Mouse (Mus musculus) ovary, adult 18-20 months (tissue): ENCODE results near the gene Fam160a1.

Source experiments
- DNase-seq: peaks from one replicate; pipeline ENCODE4 v3.0.0; 2022; ENCODE audit warnings: low spot score, mixed read lengths

The Fam160a1 gene

GRCm38 (mm10) chr3:85817191-85817590 is at the start of gene Fam160a1:
Gene Fam160a1, minus strand, starts transcription at chr3:85817291.
- no peak for DNase-seq

DNA sequence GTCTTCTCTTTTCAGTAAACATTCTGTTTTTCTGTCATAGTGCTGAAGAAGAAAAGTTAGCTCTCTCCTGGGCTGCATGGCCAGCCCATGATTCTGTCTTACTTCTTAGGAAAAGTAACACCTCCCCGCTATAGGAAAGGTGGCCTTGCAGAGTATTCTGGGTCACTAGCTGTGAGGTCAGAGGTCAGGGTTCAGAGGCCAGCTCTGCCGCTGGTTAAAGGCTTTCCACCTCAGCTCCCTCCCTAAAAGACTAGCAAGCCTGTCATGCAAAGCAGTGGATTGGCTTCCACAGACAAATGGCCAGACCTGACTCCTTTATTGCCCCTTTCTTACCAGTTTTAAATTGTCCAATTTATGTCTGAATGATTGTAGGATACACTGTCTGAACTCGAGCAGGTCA is 46.9 kb upstream of the Fam160a1 start:
- DNase-seq, result no peak

GRCm38 (mm10) chr3:85862886-85863285 is 45.8 kb upstream of the Fam160a1 start:
- no peak for DNase-seq

- no peak for DNase-seq
Observed at GRCm38 (mm10) chr3:85860996-85861395, 43.9 kb upstream of the Fam160a1 start.

GRCm38 (mm10) chr3:85859311-85859710 is 42.2 kb upstream of the Fam160a1 start:
- no peak for DNase-seq

- no peak for DNase-seq
Observed at GRCm38 (mm10) chr3:85858140-85859135, 41.3 kb upstream of the Fam160a1 start.

- no peak for DNase-seq
Observed at GRCm38 (mm10) chr3:85857083-85857482, 40.0 kb upstream of the Fam160a1 start.

GRCm38 (mm10) chr3:85855947-85856346 is 38.9 kb upstream of the Fam160a1 start:
- DNase-seq, result no peak

GRCm38 (mm10) chr3:85855043-85855442 is 38.0 kb upstream of the Fam160a1 start:
- DNase-seq, result no peak

DNA sequence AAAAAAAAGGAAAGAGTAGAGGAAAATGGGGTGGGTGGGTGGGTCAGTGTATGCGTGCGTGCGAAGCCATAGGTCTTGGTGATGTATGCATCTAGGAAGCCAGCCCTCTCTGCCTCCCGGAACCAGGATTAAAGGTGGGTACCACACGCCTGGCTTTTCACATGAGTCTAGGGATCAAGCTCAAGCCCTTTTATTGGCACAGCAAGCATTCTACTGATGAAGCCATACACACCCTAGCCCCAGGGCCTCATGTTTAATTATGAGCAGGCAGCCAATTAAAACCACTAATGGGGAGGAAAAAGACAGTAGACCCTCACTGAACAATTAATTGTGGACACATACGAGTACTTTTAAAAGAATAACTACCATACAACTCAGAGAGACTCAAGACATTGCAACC is 37.1 kb upstream of the Fam160a1 start:
- no peak for DNase-seq

DNA sequence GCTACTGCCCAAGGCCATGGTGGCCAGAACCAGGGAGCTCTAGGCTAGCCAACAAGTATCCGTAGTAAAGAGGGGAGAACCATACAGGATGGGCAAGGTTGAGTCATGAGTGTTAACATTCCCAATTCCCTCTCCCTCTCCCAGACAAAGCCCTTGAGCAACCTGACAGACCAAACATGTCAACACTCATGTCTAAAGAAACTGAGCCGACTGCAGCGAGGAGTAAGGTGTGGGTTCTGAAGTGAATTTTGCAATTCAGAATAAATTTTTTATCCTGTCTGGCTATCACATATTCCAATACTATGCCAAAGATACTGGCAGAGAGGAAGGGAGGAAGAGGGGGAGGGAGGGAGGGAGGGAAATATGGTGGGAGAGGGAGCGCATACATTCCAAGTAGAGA is 36.6 kb upstream of the Fam160a1 start:
- DNase-seq, result no peak

DNA sequence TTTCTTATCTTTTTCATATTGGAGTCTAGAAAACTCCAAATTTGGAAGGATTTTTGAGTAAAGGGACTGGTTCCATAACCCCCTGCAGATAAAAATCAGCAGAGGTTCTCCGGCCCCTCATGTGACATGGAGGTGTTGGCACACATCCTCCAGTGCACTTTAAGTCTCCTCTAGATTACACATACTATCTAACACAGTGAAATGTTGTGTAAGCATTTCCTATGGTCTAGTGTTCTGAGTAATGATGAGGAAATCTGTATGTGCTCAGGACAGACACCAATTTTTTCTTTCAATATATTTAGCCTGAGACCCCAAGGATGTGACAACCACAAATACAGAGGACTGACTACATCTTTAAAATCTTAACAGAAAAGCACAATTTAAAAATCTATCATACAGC is 33.0 kb upstream of the Fam160a1 start:
- no peak for DNase-seq

GRCm38 (mm10) chr3:85846316-85846715 is 29.2 kb upstream of the Fam160a1 start:
- DNase-seq, result no peak

DNA sequence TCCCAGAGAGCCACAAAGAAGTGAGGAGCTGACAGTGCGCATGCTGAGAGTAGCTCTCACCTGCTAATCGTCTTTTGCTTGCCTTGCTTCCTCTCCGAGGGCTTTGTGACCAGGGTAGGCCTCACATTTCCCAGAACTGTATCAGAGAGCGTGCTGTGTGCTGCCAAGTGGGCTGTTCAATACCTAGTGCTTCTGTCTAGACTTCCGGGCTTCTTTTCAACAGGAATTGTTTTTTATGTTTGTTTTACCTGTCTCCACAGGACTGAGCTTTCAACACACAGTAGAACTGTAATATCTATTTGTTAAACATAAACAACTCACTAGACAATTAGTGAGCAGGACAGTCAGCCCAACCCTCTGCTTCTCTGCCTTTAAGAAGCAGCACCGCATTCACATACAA is 28.2 kb upstream of the Fam160a1 start:
- no peak for DNase-seq

- no peak for DNase-seq
Observed at GRCm38 (mm10) chr3:85842881-85843218, 25.8 kb upstream of the Fam160a1 start.

DNA sequence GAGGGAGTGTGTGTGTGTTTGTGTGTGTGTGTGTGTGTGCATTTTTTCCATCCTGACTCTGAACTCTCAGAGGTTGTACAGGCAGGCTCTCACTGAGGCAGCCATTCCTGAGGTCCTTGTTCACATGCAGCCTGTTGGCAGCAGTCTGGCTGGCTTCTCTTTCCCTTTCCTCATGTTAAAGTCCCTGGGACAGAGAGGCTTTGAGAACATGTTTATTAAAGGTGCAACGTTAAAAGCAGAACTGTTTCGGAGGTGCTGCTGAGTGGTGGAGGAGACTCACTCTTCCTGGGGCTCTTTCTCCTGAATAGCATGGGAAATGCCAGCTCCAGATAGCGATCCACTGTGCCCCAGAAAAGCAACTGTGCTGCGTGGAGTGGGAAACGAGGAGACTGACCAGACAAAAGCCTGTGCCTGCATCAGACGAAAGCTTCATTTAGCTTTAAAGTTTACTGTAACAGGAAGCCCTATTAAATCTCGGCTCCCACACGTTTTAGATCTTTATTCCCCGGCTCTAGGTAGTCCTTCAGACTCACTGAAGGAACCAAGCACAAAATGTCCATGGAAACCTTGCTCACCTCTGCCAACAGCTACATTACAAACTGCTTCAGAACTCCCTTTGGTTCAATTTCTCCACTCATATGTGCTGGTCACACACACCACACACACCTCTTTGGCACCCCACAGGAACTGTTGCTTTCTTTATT is 25.2 kb upstream of the Fam160a1 start:
- no peak for DNase-seq

- DNase-seq, result no peak
Observed at GRCm38 (mm10) chr3:85841454-85842176, 24.5 kb upstream of the Fam160a1 start.

DNA sequence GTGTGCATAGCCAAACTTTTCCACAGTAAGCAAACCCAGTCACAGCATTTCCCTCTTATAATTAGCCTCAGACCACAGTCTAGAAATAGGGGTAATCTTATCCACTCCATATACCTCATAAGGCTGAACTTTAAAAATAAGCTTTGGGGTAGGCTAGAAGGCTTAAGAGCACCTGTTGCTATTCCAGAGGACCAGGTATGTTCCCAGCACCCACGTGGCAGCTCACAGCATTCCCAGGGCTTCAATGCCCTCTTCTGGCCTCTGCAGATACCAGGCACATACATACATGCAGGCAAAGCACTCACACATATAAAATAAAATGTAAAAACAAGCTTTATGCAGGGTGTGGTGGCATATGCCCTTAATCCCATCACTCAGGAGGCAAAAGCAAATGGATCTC is 16.5 kb upstream of the Fam160a1 start:
- no peak for DNase-seq

- no peak for DNase-seq
Observed at GRCm38 (mm10) chr3:85832490-85833155, 15.5 kb upstream of the Fam160a1 start.

GRCm38 (mm10) chr3:85831785-85832184 is 14.7 kb upstream of the Fam160a1 start:
- DNase-seq, result no peak

- no peak for DNase-seq
Observed at GRCm38 (mm10) chr3:85829047-85829446, 12.0 kb upstream of the Fam160a1 start.

DNA sequence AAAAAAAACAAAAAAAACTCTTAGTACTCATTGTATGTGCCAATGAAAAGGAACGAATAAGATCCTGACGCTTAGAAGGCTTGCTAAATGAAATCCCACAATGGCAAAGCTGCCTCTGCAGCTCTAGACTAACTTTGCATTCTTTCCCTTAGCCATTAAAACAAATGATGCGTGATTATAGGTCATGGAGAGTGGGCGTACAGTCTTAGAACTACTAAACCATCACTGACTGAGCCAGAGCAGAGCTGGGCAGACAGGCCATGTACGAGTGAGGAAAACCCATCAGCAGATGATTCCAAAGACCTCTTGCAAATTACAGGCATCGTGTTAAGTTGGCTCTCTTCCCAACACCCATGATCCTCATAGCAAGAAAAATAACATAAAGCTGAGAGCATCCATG is 10.7 kb upstream of the Fam160a1 start:
- no peak for DNase-seq
